Comparison of ENCODE assay signal across 7 mouse cellular contexts in genomic region chr4:149307596-149308490, GRCm38 (mm10). TPM values are rescaled to one million over a fixed set of nuclear protein-coding genes. Genes with fewer than 3 reads are reported as not detected.
A peak's percentile ranks its signal among the peaks of the same experiment; 100 is the strongest.
DNase-seq lines count a peak whose midpoint lies in the region; ATAC-seq lines count a peak whose summit lies in the region.

Gene Kif1b, minus strand, starts transcription at chr4:149307693.

- DNase-seq in adrenal gland, adult 18-20 months (ENCODE audit: low spot score in 2 of 2), result peak; percentile 100
- DNase-seq in embryo, embryonic 11 days, result peak; percentile 96
- DNase-seq in gastrocnemius, postnatal 36 days, result peak; percentile 97 to 99
- DNase-seq in left cerebral cortex, postnatal 25 days (ENCODE audit: low spot score in 2 of 2), result peak; percentile 99
- DNase-seq in midbrain, embryonic 10.5 days (ENCODE audit: low spot score), result peak; percentile 99
- peak; percentile 100 for DNase-seq in right cerebral cortex, postnatal 4 days

- intact Hi-C loops in gastrocnemius, postnatal 36 days (cut with DNase I), result loop anchor here (5.0 kb wide), 1 partner anchor 36 kb away; no protein-coding TSS in a partner anchor
- intact Hi-C loops in left cerebral cortex, postnatal 25 days (cut with DNase I), result loop anchor here (5.0 kb wide), 2 partner anchors 36 to 51 kb away; no protein-coding TSS in a partner anchor

- peak within 1 kb of the TSS; percentile 80 for H3K9ac ChIP-seq in intestine, embryonic 15.5 days

- H3K4me2 ChIP-seq in intestine, embryonic 15.5 days (replicated peaks), result peak within 1 kb of the TSS; percentile 80

- 0 out of 2 replicates have a peak, but pooled peaks cover 9% of the 10 kb centered on the region for H3K4me1 ChIP-seq in intestine, embryonic 15.5 days (replicated peaks)
- H3K4me1 ChIP-seq in midbrain, embryonic 10.5 days, result peaks cover 49% of the 10 kb centered on the region

- peak within 1 kb of the TSS; percentile 90 for H3K27ac ChIP-seq in intestine, embryonic 15.5 days
- H3K27ac ChIP-seq in midbrain, embryonic 10.5 days (replicated peaks), result peak within 1 kb of the TSS; percentile 97

- peak within 1 kb of the TSS; percentile 79 for H3K4me3 ChIP-seq in intestine, embryonic 15.5 days (replicated peaks)
- H3K4me3 ChIP-seq in midbrain, embryonic 10.5 days, result peak within 1 kb of the TSS; percentile 80

- H3K9me3 ChIP-seq in intestine, embryonic 15.5 days, result no peaks in the 10 kb centered on the region
- H3K9me3 ChIP-seq in midbrain, embryonic 10.5 days (replicated peaks), result no peaks in the 10 kb centered on the region

- ATAC-seq in intestine, embryonic 15.5 days, result peak; percentile 99

- H3K36me3 ChIP-seq in intestine, embryonic 15.5 days, result no peaks in the 10 kb centered on the region
- H3K36me3 ChIP-seq in midbrain, embryonic 10.5 days, result no peaks in the 10 kb centered on the region

- no peaks in the 10 kb centered on the region for H3K27me3 ChIP-seq in intestine, embryonic 15.5 days (replicated peaks)
- 0 out of 2 replicates have a peak, but pooled peaks cover 5% of the 10 kb centered on the region for H3K27me3 ChIP-seq in midbrain, embryonic 10.5 days (ENCODE audit: low read depth, poor library complexity, severe bottlenecking)

- WGBS in intestine, embryonic 15.5 days, result under 1% methylated on average over 79 of the region's 79 CpGs
- under 1% methylated on average over 79 of the region's 79 CpGs for whole genome bisulfite sequencing in midbrain, embryonic 10.5 days

RNA-seq across cellular contexts. Expression of gene Kif1b, which starts in this region (rescaled TPM):
- total RNA-seq in adrenal gland, adult 18-20 months (2021), result 100 to 1,000 TPM; 108 to 138 TPM
- total RNA-seq in gastrocnemius, postnatal 36 days (2021), result 100 to 1,000 TPM; 259 to 283 TPM
- 23.3 and 25.5 TPM in 2 replicates for polyA plus RNA-seq in intestine, embryonic 15.5 days (2015; fragmentation: Nextera tagmentation; extraction: Ambion mirVana)
- total RNA-seq in left cerebral cortex, postnatal 25 days (2021), result 100 to 1,000 TPM; 432 to 448 TPM
- polyA plus RNA-seq in midbrain, embryonic 10.5 days (2016; fragmentation: Nextera tagmentation; extraction: Ambion mirVana), result 63.4 and 82.4 TPM in 2 replicates

Comparison
In these comparisons a context has a peak if more than half of its experiments do, and no peak if none do; other contexts are left out.
1. Peak in every context shown above with its lines: DNase-seq, ATAC-seq, H3K4me3 ChIP-seq and H3K27ac ChIP-seq.